Mouse (Mus musculus): ENCODE measurements around the gene Patz1. TPM values are rescaled to one million over a fixed set of nuclear protein-coding genes. Genes with fewer than 3 reads are reported as not detected.

Patz1 gene
- polyA plus RNA-seq, 1 experiment from 2014 or later = 30.5 TPM

DNA sequence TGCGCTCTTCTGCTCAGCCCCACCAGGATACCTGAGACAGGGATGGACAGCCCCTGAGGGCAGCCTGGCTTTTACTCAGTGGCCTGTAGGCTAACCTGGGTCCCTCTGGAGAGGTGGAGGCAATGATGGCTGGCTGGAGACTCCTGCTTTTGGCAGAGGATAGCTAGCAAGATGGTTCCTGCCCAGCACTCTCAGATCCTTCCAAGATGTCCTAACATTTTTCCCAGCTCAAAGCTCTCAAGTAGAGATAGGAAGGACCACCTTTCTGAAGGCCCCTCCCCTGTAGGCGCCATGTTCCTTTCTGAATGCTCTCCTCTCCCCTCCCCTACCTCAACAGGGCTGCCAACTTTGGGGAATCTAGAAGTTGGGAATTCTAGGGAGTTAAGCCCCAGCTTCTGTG lies 6.0 kb downstream of the Patz1 start:
- H3K36me3 ChIP-seq = peaks cover 75% of the 10 kb centered on the region
- H3K9ac ChIP-seq = peak overlapping the region; percentile 9; the same call in 1 of the 2 replicates
- no peak overlapping the region for H3K27ac ChIP-seq
- H3K27me3 ChIP-seq (replicated peaks) = no peaks in the 10 kb centered on the region
- peaks cover 77% of the 10 kb centered on the region for H3K4me1 ChIP-seq
- ATAC-seq = no peak
- WGBS (ENCODE audit: insufficient replicate concordance) = 82% methylated on average over 2 of the region's 2 CpGs
- H3K9me3 ChIP-seq (replicated peaks) = no peaks in the 10 kb centered on the region
- peak overlapping the region; percentile 100 for H3K4me2 ChIP-seq
- H3K4me3 ChIP-seq = peak overlapping the region; percentile 87; the same call in 1 of the 2 replicates

DNA sequence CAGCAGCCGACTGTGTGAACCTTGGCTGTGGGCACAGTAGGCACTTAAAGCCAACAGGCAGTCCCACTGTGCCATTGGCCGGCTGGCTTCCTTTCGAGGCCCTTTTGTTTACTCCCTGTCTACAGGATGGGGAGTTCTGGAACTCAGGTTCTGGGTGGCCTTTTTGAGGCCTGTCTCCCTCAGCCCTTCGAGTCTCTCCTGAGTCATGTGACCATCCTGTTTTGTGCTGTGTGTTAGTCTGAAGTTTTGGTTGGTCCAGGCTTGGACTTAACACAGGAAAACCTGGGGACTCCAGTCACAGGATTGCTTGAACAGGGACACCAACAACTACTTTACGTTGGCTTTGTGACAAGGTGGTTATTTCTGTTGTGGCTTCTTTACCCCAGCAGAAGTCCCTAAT lies 7.4 kb downstream of the Patz1 start:
- peaks cover 88% of the 10 kb centered on the region for H3K36me3 ChIP-seq
- no peaks in the 10 kb centered on the region for H3K9me3 ChIP-seq (replicated peaks)
- H3K4me1 ChIP-seq = peaks cover 68% of the 10 kb centered on the region
- H3K4me3 ChIP-seq = no peak overlapping the region
- WGBS (ENCODE audit: insufficient replicate concordance) = 67% methylated on average over 5 of the region's 5 CpGs
- H3K27me3 ChIP-seq (replicated peaks) = no peaks in the 10 kb centered on the region
- no peak overlapping the region for H3K9ac ChIP-seq
- H3K27ac ChIP-seq = peak overlapping the region; percentile 41; the same call in 1 of the 2 replicates
- ATAC-seq = no peak
- no peak overlapping the region for H3K4me2 ChIP-seq

DNA sequence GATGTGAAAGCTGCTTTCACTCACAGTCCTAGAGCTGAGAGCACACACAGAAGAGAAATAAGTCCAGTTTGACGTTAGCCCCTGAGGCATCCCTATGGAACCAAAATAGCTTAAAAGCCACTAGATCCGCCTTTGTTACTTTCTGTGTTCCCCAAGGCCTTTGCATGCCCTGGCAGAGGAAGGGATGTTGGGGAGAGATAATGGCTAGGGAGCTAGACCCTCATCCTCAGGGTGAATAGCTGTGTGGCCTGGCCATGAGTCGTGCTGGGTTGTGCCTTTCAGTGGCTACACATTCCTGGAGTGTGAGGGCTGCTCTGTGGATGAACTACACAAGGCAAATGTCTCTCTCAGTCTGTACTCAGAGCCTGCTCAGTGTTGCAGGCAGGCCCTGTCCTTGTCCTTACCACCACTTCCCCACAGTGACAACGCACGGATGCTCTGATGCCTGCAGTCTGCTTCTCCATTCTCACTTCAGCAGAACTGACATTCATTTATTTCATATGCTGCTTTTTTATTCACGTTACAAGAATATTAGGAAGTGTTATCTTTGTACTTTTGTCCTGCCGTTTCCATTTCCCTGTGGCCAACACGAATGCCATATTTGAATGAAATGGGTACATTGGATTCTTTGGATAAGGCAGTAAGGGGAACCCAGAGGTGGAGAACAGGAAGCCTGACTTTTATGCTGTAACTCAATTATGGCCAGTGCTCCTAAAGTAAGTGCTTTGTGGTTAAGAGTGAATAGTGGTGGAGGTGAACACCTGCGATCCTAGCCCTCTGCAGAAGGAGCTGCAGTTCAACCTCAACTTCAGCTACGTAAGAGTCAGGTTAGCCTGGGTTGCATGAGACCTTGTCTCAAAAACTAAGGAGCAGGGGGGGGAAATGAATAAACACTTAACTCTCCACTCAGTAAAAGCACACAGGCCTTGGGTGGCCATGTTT lies 9.5 kb downstream of the Patz1 start:
- H3K4me3 ChIP-seq = no peak overlapping the region
- H3K9ac ChIP-seq = no peak overlapping the region
- no peak overlapping the region for H3K4me2 ChIP-seq
- H3K9me3 ChIP-seq (replicated peaks) = no peaks in the 10 kb centered on the region
- WGBS (ENCODE audit: insufficient replicate concordance) = 74% methylated on average over 10 of the region's 10 CpGs
- H3K27ac ChIP-seq = peak overlapping the region; percentile 47; the same call in 1 of the 2 replicates
- peaks cover 100% of the 10 kb centered on the region for H3K36me3 ChIP-seq
- peak; percentile 19; the same call in 1 of the 2 replicates for ATAC-seq
- peaks cover 47% of the 10 kb centered on the region for H3K4me1 ChIP-seq
- H3K27me3 ChIP-seq (replicated peaks) = no peaks in the 10 kb centered on the region

DNA sequence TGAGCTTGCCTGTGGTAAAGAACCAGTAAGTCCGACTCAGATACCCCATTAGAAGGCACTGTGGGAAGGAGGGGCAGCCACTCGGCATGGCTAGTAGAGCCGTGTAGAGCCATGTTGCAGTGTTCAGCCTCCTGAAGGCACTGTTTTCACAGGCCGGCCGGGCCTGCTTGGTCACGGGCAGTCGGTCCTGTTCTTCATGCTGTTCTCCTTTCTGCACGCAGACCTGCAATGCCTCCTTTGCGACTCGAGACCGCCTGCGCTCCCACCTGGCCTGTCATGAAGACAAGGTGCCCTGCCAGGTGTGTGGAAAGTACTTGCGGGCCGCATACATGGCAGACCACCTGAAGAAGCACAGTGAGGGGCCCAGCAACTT lies 10.1 kb downstream of the Patz1 start:
- no peak for ATAC-seq
- WGBS (ENCODE audit: insufficient replicate concordance) = 86% methylated on average over 14 of the region's 14 CpGs

DNA sequence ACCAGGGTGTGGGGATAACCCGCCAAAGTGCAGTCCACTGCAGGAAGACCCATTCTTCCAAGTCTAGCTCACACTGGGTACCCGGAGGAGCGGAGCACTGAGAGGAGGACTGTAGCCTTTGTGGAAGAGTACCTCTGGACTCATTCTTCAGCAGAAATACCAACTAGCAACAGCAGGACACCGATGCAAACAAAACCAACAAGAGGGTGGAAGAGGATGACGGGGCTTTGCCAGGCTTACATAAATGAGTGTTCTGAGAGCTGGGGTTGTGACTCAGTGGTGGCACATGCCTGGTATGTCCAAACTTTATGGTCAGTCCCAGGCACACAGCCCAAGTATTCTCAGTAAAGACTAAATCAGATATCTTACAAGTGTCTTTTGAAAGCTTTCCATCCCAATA lies 12.4 kb downstream of the Patz1 start:
- H3K27ac ChIP-seq = no peak overlapping the region
- no peak overlapping the region for H3K9ac ChIP-seq
- no peak overlapping the region for H3K4me2 ChIP-seq
- no peaks in the 10 kb centered on the region for H3K9me3 ChIP-seq (replicated peaks)
- peaks cover 18% of the 10 kb centered on the region for H3K4me1 ChIP-seq
- H3K27me3 ChIP-seq (replicated peaks) = no peaks in the 10 kb centered on the region
- ATAC-seq = no peak
- H3K36me3 ChIP-seq = peaks cover 99% of the 10 kb centered on the region
- WGBS (ENCODE audit: insufficient replicate concordance) = 86% methylated on average over 5 of the region's 5 CpGs
- no peak overlapping the region for H3K4me3 ChIP-seq

More for the DNA sequence above, 10.1 kb downstream of the Patz1 start:
- Histone ChIP-seq H3K9ac (no peak overlapping the region), H3K4me1 (peaks cover 41% of the 10 kb centered on the region), H3K36me3 (peaks cover 100% of the 10 kb centered on the region), H3K4me3 (no peak overlapping the region), H3K27me3 (replicated peaks) (no peaks in the 10 kb centered on the region), H3K4me2 (no peak overlapping the region), H3K27ac (peak overlapping the region; percentile 47; the same call in 1 of the 2 replicates), H3K9me3 (replicated peaks) (no peaks in the 10 kb centered on the region)

DNA sequence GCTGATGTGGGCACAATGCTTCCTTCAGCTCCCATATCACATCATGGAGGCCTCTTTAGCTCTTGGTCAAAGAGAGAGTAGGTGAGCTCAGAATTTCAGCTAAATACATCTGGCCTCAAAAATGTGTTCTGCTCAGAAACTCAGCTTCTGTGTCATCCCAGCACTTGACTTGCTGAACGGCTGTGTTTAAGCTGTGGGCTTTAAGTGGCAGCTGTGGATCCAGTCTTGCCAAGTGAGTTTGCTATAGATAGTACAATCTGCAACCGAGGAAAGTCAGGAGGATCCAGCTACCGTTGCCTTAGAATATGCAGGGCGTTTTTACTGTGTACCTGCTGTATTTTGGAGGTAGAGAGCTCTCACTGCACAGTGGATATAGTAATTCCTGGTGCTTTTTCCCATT lies 13.7 kb downstream of the Patz1 start:
- WGBS (ENCODE audit: insufficient replicate concordance) = 79% methylated on average over 4 of the region's 4 CpGs
- Histone ChIP-seq H3K27me3 (replicated peaks) (no peaks in the 10 kb centered on the region), H3K36me3 (peaks cover 99% of the 10 kb centered on the region), H3K4me2 (no peak overlapping the region), H3K27ac (no peak overlapping the region), H3K9me3 (replicated peaks) (no peaks in the 10 kb centered on the region), H3K4me3 (no peak overlapping the region), H3K9ac (no peak overlapping the region), H3K4me1 (peaks cover 7% of the 10 kb centered on the region; the same call in 1 of the 2 replicates)
- no peak for ATAC-seq

DNA sequence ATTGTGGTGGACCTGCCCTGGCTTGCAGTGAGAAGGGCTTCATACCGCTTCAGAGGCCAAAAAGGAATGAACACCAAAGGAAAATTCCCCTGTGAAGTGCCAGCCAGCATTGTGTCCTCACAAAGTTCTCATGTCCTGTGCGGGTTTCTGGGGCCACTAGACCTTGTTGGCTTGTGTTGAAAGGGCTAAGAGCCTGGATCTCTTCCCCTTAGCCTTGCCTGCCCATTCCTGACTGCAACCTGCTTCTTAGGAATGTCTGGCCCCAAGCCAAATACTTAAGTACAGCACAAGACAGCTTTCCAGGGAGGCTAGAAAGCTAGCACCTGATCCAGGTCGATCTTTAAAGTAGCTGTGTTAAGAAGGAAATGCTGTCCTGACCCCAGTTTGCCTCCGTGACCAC lies 14.1 kb downstream of the Patz1 start:
- ATAC-seq = no peak
- H3K27ac ChIP-seq = no peak overlapping the region
- H3K9me3 ChIP-seq (replicated peaks) = no peaks in the 10 kb centered on the region
- H3K27me3 ChIP-seq (replicated peaks) = no peaks in the 10 kb centered on the region
- no peak overlapping the region for H3K4me2 ChIP-seq
- no peak overlapping the region for H3K4me3 ChIP-seq
- H3K9ac ChIP-seq = no peak overlapping the region
- H3K36me3 ChIP-seq = peaks cover 99% of the 10 kb centered on the region
- WGBS (ENCODE audit: insufficient replicate concordance) = 79% methylated on average over 4 of the region's 4 CpGs
- peaks cover 6% of the 10 kb centered on the region; the same call in 1 of the 2 replicates for H3K4me1 ChIP-seq

DNA sequence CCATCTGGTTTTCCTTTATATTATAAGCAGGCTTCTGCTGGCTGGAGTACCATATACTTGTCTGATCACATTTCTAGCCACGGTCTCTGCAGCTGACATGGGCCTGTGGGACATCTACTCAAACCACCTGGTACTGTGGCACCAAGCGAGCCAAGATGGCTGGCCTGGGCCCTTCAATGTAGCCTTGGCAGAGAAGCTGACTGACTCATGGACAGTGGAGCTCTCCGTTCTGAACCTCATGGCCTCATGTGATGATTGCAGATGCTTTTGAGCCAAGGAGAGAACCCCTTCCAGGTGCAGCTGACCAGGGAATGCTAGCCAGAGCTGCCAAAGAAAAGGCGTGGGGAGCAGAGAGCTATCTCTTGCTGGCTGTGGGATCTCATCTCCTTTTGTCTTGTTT lies 17.1 kb downstream of the Patz1 start:
- ATAC-seq = no peak
- H3K9ac ChIP-seq = no peak overlapping the region
- no peak overlapping the region for H3K27ac ChIP-seq
- WGBS (ENCODE audit: insufficient replicate concordance) = 82% methylated on average over 4 of the region's 4 CpGs
- peaks cover 98% of the 10 kb centered on the region for H3K36me3 ChIP-seq
- H3K4me2 ChIP-seq = no peak overlapping the region
- H3K4me3 ChIP-seq = no peak overlapping the region
- peaks cover 9% of the 10 kb centered on the region for H3K4me1 ChIP-seq
- no peaks in the 10 kb centered on the region for H3K9me3 ChIP-seq (replicated peaks)
- no peaks in the 10 kb centered on the region for H3K27me3 ChIP-seq (replicated peaks)

DNA sequence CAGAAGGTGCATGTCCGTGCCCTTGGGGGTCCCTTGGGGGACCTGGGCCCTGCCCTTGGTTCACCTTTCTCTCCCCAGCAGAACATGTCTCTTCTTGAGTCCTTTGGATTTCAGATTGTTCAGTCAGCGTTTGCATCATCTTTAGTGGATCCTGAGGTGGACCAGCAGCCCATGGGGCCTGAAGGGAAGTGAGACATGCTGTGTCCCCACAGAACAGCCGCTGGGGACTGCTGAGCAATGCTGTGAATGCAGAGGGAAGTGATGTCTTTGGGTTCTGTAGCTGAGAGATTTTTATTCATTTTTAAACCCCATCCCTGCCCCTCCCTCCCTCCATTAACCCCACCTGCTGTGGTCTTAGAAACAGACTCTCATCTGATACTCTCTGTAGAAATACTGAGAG lies 19.2 kb downstream of the Patz1 start:
- Histone ChIP-seq H3K4me2 (no peak overlapping the region), H3K36me3 (peaks cover 89% of the 10 kb centered on the region), H3K4me1 (peaks cover 28% of the 10 kb centered on the region), H3K4me3 (no peak overlapping the region), H3K9ac (no peak overlapping the region), H3K9me3 (replicated peaks) (no peaks in the 10 kb centered on the region), H3K27me3 (replicated peaks) (no peaks in the 10 kb centered on the region), H3K27ac (no peak overlapping the region)
- no peak for ATAC-seq
- WGBS (ENCODE audit: insufficient replicate concordance) = 70% methylated on average over 3 of the region's 3 CpGs

DNA sequence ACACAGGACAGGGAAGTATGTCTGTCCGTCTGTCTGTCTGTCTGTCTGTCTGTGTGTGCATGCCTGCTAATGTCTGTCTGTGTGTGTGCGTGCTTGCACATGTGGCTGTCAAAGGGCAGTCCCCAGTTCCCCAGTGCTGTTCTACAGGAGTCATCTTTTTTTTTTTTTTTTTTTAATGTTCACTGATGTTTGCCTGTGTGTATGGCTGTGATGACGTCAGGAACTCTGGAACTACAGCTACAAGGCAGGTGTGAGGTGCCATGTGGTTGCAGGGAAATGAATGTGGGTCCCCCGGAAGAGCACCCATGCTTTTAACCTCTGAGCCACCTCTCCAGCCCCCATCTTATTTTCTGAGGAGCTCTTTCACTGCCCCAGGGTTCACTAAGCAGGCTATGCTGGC lies 21.2 kb downstream of the Patz1 start:
- Histone ChIP-seq H3K27me3 (replicated peaks) (no peaks in the 10 kb centered on the region), H3K9ac (no peak overlapping the region), H3K9me3 (replicated peaks) (no peaks in the 10 kb centered on the region), H3K4me2 (no peak overlapping the region), H3K36me3 (peaks cover 75% of the 10 kb centered on the region), H3K4me1 (peaks cover 43% of the 10 kb centered on the region), H3K4me3 (no peak overlapping the region), H3K27ac (no peak overlapping the region)
- WGBS (ENCODE audit: insufficient replicate concordance) = 75% methylated on average over 4 of the region's 4 CpGs
- ATAC-seq = no peak

DNA sequence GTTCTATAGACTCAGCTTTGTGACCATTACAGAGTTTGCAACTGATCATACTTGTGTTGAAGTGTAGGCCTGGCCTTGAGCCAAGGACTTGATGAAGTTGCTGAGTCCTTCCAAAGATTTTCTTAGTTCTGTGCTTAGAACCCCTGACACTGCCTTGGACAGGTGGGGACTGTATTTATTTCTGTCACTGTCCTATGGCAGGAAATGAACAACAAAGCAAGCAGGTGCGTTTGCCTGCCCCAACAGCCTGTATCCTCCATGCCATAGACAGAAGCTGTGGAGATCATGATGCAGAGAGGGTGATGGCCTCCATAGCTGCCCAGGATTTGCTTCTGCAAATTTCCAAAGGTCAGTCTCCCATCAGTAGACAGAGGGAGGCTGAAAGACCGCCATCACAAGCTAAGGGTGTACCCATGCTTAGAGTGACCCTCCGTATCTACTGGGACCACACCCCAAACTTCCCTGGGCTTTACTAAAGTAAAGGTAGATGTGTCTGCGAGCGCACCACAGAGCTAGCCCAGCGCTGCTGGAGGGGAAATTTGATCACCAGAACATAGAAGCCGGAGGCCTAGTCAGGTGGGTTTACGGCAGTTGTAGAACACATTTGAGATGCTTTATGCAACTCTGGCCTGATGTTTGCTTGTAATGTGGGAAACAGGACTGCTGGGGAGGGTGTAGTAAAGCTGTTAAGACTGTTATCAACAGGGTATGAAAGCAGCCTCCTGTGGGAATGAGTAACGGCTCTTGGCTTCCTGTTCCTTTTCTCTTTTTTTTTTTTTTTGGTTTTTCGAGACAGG lies 22.3 kb downstream of the Patz1 start:
- H3K4me2 ChIP-seq = no peak overlapping the region
- H3K4me1 ChIP-seq = peaks cover 43% of the 10 kb centered on the region
- H3K9ac ChIP-seq = no peak overlapping the region
- H3K27me3 ChIP-seq (replicated peaks) = no peaks in the 10 kb centered on the region
- no peak overlapping the region for H3K4me3 ChIP-seq
- H3K27ac ChIP-seq = no peak overlapping the region; the same call in 1 of the 2 replicates
- H3K9me3 ChIP-seq (replicated peaks) = no peaks in the 10 kb centered on the region
- ATAC-seq = 0 out of 2 replicates have a peak, but pooled peaks have one; percentile 19
- 46% methylated on average over 10 of the region's 10 CpGs for WGBS (ENCODE audit: insufficient replicate concordance)
- H3K36me3 ChIP-seq = peaks cover 66% of the 10 kb centered on the region
